Mouse (Mus musculus): ENCODE results near the gene Msmp.

Msmp gene

DNA sequence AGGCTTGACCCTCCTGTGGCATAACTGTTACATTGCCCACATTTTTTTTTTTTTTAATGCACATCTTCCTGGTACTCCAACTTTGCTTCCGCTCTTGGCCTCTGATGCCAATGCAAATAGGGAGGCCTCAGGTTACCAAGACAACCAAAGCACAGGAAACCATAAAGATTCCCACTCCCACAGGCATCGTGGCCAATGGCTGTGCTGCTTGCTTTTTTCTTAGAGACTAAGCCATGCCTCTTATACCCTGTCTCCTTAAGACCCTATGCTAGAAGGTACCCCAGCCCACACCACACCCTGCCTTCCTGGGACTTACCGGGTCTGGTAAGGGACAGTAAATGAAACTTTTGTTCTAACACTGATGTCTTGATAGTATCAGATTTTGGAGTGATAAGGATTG is 9.2 kb upstream of the Msmp start:
- DNase-seq (ENCODE audit: low read depth) = no peak

DNA sequence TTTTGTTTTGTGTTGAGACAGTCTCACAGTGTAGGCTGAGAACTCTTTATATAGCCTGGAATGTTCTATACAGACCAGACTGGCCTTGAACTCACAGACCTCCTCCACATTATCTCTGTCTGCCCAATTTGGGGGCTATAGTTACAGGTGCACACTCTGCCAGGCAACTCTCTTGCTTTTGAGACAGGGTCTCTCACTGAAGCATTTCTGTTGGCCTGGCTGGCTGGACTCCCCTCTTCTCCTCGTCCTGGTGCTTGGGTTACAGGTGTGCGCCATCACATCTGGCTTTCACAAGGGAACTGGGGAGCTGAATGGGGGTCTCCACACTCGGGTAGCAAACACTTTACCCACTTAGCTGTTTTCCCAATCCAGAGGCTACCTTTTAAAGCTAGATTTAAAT is 7.7 kb upstream of the Msmp start:
- no peak for DNase-seq (ENCODE audit: low read depth)

DNA sequence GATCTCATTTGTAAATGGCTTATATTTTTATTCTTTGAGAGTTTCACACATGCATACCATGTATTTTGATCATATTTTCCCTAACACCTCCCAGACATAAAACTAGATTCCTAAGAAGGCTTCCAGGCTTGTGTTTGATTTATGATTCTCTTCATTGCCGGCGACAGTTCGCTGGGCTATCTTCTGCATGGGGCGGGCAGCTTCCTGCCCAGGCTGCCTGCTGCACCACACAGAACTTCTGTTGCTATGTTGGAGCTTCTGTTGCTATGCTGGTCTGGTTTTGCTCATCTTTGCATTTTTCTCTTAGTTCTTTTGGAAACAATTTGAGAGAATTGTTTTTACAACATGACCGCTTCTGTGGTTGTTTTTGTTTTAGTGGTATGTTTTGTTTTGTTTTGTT is 7.2 kb upstream of the Msmp start:
- DNase-seq (ENCODE audit: low read depth) = no peak

DNA sequence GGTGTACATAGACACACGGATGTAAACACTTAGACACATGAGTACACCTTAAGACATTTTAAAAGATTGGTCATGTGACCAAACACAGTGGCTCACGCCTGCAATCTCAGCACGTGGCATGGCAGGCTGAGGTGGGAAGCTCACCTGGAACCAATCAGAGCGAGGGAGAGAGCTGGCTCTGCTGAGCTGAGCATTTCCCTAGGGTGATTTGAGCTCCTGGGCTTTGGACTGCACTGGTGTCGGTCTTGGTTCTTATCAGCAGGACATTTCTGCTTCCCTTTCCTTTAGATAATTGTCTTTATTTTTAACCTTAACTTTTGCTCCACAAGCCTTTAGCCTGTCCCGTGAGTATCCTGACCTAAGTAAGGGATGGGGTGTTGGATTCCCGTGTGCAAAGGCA is 3.4 kb upstream of the Msmp start:
- no peak for DNase-seq (ENCODE audit: low read depth)

DNA sequence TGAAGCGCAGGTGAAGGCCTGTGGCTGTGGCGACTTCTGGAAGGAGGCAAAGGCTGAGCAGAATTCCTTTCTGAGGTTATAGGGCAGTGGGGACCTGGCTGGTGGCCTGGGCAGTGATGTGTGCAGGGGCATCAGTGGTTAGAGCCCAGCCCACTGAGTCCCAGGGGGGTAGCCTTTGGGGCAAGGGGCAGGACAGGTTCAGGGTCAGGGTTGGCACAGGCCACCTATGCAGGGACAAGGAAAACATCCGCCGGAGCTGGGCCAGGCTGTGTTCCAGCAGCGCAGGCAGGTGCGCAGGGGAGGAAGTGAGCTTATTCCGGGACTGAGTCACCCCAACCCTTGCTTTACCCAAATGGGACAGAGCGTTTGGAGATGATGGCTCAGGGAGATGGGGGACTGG is 2.1 kb upstream of the Msmp start:
- no peak for DNase-seq (ENCODE audit: low read depth)

DNA sequence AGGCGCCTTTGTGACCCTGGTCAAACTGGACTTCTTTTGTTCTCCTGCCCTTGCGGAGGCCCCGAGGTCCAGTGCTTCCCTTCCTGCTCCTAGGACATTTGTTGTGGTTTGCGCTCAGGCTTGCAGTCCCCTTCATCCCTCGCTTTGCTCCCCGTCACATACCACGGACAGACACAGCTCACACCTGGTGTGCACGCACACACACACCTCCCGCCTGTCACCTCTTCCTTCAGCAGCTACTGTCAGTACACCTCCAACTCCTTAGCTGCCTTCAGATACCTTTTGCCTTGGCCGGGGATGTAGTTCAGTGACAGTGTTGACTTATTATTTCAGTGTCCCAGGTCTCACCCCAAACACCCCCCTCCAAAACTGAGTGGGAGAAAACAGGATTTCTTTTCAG is 1.4 kb upstream of the Msmp start:
- no peak for DNase-seq (ENCODE audit: low read depth)

- DNase-seq (ENCODE audit: low read depth) = no peak
Observed at GRCm38 (mm10) chr4:43583421-43583820, 873 bp downstream of the Msmp start.

DNA sequence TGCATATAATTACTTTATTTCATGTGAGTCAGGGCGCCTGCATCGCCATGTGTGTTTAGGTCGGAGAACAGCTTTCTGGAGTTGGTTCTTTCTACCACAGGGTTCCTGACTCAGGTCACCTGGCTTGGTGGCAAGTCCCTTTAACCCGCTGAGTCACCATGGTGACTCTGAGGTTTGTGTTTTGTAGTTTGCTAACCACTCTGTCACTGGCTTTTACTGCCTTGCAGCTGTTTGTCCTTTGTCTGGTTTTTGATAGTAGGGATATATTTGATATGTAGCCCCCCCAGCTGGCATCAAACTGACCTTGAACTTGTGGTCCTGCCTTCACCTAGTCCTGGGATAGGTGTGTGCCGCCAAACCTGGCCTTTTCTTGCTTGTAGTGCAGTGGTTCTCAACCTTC is 2.1 kb downstream of the Msmp start:
- DNase-seq (ENCODE audit: low read depth) = no peak

GRCm38 (mm10) chr4:43581381-43581780 is 2.9 kb downstream of the Msmp start:
- no peak for DNase-seq (ENCODE audit: low read depth)

GRCm38 (mm10) chr4:43580721-43581120 is 3.6 kb downstream of the Msmp start:
- no peak for DNase-seq (ENCODE audit: low read depth)

DNA sequence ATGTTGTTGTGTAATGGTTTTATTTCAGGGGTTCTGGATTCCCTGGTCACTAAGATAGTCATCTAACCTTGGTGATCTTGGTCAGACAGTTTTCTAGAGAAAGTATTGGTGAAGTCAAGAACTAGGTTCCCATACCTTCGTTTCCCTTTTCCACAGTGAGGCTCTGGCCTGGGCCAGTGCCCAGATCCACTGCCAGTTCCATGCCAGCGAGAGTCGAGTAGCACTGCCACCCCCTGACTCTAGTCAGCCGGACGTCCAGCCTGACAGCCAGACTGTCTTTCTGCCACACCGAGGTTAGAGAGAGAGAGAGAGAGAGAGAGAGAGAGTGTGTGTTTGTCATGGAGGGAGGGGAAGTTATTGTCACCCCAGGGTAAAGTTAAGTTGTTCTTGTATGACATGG is 4.6 kb downstream of the Msmp start:
- no peak for DNase-seq (ENCODE audit: low read depth)

DNA sequence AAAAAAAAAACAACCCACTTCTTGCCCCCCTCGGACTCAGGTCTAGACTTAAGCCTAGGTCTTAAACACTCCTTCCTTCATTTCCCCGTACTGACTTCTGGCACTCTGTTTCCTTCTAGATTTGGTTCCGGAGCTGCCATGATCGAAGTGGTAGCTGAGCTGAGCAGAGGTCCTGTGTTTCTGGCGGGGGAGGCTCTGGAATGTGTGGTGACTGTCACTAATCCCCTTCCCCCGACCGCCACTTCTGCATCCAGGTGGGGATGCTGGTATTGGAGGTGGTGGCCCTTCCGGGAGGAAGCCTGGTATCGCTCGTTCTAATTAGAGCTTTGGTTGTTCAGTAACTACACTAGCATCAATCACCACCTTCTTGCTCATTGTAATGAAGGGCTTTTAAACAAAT is 5.0 kb downstream of the Msmp start:
- no peak for DNase-seq (ENCODE audit: low read depth)

DNA sequence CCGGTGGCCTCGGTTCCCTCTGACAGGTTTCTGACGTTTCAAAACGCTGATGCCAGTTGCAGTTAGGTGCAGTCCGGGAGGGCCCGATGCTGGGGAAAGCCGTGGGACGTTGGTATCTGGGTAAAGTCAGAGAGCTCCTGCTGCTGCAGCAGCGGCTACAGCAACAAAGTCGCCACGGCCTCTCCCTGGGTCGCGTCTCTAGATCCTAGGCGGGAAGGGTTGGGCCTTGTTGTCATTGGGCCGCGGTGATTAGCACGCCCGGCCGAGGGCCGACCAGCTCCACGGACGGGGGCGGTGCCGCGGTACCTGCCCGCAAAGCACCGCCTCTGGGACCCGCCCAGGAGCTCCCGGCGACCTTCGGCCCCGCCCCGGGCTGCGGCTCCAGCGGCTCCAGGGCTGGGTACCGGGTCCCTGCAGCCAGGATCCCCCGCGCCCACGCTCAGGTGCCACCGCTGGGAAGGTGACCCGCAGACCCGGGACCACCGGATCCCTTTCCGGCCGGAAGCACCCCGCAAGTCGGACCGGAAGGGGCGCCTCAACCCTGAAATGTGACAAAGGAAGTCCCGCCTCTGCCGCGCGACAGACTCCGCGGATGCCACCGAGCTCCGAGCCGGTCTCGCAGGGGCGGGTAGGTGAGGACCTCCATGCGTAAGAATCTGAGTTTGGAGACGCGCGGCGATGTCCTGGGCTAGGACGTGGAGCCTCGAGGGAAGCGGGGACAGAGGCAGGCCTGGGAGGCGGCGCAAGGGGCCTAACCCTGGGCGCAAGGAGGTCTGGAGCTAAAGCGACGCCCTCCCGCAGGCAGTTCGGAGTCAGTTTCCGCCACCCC is 5.7 kb downstream of the Msmp start, which contains the start of the genes Rgp1 and Gba2:
TSS of gene Rgp1 (plus strand) at position 340 of the 829 bp plus-strand sequence.
TSS of gene Gba2 (minus strand) at position 498 of the 829 bp plus-strand sequence.
- peak; percentile 79 for DNase-seq (ENCODE audit: low read depth)

DNA sequence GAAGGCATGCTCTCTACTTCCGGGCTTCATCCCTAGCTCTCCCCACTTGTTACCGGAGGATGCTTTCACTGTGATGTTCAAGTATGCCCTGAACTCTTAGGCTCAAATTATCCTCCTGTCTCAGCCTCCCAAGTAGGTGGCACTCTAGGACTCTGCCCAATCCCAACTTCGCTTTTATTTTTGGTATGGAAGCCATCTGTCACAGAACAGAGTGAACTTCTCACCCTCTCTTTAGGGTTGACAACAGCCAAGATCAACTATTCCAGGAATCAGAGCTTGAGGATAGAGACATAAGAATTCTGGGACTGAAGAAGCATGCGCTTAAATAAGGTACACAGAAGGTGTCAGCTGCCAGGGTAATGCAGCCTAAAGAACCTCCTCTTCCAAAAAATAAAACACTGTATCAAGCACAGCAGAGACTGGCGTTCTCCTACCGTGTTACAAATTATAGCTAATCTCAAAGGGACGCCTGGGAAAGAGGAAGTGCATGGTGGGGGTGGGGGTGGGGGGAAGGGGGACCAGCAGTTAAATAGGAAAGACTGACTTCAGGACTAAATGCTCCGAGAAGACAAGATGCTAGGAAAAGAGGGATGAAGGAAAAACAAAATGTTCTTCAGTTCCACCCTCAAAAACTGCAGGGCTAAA is 6.9 kb downstream of the Msmp start:
- DNase-seq (ENCODE audit: low read depth) = no peak

GRCm38 (mm10) chr4:43575356-43575755 is 8.9 kb downstream of the Msmp start:
- no peak for DNase-seq (ENCODE audit: low read depth)

DNA sequence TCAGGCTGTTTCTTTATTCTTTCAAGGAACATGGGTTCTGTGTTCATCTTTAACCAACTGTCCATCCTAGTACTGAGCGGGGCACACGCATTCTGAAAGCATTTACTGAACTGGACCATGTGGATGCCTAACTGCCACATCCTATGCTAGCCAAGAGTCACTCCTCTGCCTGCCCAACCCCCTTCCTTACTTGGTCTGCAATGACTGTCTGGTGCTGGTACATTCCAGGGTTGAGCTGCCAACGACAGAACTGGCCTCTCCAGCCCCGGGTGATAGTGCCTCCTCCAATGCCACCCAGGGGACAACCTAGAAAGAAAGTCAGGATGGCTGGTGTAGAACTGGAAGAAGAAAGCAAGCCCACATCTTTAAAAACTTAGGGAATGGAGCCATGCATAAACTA is 10.7 kb downstream of the Msmp start:
- no peak for DNase-seq (ENCODE audit: low read depth)

DNA sequence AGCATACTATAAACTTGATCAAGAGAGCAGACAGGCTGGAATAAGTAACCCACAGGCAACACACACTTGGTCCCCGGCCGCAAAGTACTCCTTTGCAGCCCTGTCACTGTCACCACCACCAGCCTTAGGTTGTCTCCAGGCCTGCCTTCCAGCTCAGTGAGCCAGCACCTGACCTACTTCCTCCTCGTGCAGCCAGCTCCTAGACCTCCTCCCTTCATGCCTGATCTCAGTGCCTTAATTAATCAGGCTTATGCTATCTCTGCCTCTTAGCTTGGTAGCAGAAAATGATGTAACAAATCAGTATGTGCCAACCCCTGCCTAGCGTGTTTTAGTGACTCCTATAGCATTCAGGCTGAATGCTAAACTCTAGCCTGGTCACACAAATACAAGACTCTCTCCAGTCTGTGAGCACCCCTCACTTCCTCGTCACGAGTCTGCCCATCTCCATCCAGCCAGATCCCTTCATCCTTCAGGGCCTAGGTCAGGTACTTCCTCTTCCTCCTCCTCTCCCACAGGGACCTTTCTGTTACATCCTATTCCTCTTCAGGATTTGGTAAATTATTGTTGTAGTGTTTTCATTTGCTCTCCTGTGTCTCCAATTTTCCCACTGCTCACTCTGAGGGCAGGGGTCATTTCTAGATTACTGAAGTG is 12.8 kb downstream of the Msmp start:
- no peak for DNase-seq (ENCODE audit: low read depth)

- no peak for DNase-seq (ENCODE audit: low read depth)
Observed at GRCm38 (mm10) chr4:43567140-43567539, 17.2 kb downstream of the Msmp start.

- peak; percentile 61 for DNase-seq (ENCODE audit: low read depth)
Observed at GRCm38 (mm10) chr4:43564231-43564630, 20.1 kb downstream of the Msmp start.

GRCm38 (mm10) chr4:43563601-43563875 is 20.8 kb downstream of the Msmp start:
- DNase-seq (ENCODE audit: low read depth) = no peak

DNA sequence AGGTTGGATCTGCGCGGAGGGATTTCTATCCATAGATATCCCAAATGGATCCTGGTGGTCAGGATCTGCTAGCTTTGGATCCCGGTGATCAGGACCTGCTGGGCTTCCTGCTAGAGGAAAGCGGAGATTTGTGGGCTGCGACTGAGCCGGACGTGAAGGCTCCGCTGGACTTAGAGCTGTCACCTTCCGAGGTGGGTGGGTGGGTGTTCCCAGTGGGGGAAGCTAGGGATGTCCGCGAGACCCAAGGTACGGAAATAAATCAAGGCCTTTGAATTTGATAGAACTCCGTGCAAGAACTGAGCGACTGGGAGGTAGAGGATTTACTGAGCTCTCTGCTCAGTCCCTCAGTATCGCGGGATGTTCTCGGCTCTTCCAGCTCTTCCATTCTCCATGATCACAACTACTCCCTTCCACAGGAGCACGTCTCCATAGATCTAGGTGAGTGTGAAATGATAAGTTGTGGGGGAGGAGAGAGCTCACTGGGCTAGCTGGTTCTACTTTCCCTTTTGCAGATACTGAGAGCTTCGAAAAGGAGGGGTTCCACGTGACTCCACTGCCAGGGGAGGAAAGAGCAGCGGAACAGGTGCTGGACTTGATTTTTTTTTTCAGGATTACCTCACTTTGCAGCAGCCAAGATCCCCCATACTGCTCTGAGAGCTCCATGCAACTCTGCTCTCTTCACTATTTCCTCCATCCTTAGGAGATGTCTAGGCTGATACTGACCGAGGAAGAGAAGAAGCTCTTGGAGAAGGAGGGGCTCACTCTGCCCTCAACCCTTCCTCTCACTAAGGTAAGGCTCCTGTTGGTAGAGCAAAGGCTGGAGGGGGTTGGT is 21.3 kb downstream of the Msmp start:
- DNase-seq (ENCODE audit: low read depth) = no peak

GRCm38 (mm10) chr4:43561997-43562768 is 22.1 kb downstream of the Msmp start, which contains the start of the genes Creb3 and Tln1:
Gene Creb3 (plus strand): TSS chr4:43562332.
Gene Tln1 (minus strand): TSS chr4:43562691.
- peak; percentile 95 for DNase-seq (ENCODE audit: low read depth)
